Mouse (Mus musculus): ENCODE data around the gene Gins2. TPM values are rescaled to one million over a fixed set of nuclear protein-coding genes. Genes with fewer than 3 reads are reported as not detected.

The Gins2 gene
- total and polyA plus RNA-seq, 3 experiments, result 50.0 to 129 (median 61.2) TPM

DNA sequence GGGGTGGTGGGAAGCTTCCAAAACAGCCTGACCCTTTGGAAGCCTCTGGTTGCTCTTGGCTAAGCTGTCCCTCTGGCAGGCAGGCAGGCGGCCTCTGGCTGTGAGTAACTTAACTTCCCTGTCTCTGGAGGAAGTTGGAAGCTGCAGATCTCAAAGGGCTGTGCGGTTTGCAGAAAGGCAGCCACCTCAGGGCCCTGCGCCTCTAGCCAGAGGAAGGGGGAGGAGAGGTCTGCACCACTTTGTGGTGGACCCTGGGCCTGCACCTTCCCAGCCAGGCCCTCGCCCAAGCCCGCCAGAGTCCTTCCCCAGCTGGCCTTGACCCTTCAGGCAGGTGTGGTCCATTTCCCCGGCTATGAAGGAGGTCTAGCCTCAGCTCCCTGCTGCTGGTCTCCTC lies 49.7 kb downstream of the Gins2 start:
- TF ChIP-seq NELFE (IDR thresholded peaks at IDR 0.05; ENCODE audit: low read depth, low read length) (no peak), PAX5 (IDR thresholded peaks at IDR 0.05; ENCODE audit: low read length) (no peak), POLR2A (IDR thresholded peaks at IDR 0.05; ENCODE audit: low read depth, low read length) (no peak), ELF1 (IDR thresholded peaks at IDR 0.05; ENCODE audit: low read depth, low read length) (no peak), RCOR1 (conservative IDR thresholded peaks at IDR 0.05; ENCODE audit: low read depth, low read length) (no peak), HCFC1 (IDR thresholded peaks at IDR 0.05; ENCODE audit: low read depth, low read length) (no peak), MAFK (IDR thresholded peaks at IDR 0.05; ENCODE audit: insufficient replicate concordance, low read length) (no peak), MXI1 (IDR thresholded peaks at IDR 0.05; ENCODE audit: low read depth, low read length) (no peak), UBTF (IDR thresholded peaks at IDR 0.05; ENCODE audit: low read depth, low read length) (peak; percentile 66; the same call in 1 of the 2 replicates), CHD1 (IDR thresholded peaks at IDR 0.05; ENCODE audit: low read depth, low read length) (no peak), JUND (conservative IDR thresholded peaks at IDR 0.05; ENCODE audit: low read depth, low read length) (no peak), ZKSCAN1 (IDR thresholded peaks at IDR 0.05; ENCODE audit: borderline replicate concordance, low read depth, low read length) (no peak), E2F4 (IDR thresholded peaks at IDR 0.05; ENCODE audit: insufficient replicate concordance, low read depth, low read length) (no peak), SIN3A (IDR thresholded peaks at IDR 0.05; ENCODE audit: low read length) (no peak), MAX (IDR thresholded peaks at IDR 0.05; ENCODE audit: low read length) (no peak), TCF12 (IDR thresholded peaks at IDR 0.05; ENCODE audit: low read depth, low read length) (no peak), IRF4 (IDR thresholded peaks at IDR 0.05; ENCODE audit: low read depth, low read length) (0 out of 2 replicates have a peak, but pooled peaks have one; percentile 4), ZNF384 (IDR thresholded peaks at IDR 0.05; ENCODE audit: low read depth, low read length) (no peak)
- no peak for DNase-seq (ENCODE audit: extremely low read depth)
- H3K36me3 ChIP-seq (replicated peaks in 1 of 2; ENCODE audit: control insufficient read depth in 1 of 2, insufficient read depth in 1 of 2, low read length in 1 of 2), result peaks cover 0 to 7% of the 10 kb centered on the region in 2 experiments
- H3K79me2 ChIP-seq (replicated peaks; ENCODE audit: control insufficient read depth, extremely low read depth, insufficient read depth, poor library complexity, severe bottlenecking), result peaks cover 77% of the 10 kb centered on the region
- H3K27me3 ChIP-seq (replicated peaks), result peaks cover 14% of the 10 kb centered on the region
- H3K4me1 ChIP-seq (ENCODE audit: control insufficient read depth in 1 of 2, insufficient read depth in 2 of 2), result peaks cover 37 to 80% of the 10 kb centered on the region in 2 experiments
- in situ Hi-C loops (cut with MboI; ENCODE audit: low pct_ligation_motif_present, low pct_unique_long_range_greater_than_20kb, low sequenced_read_pairs) (loop anchor here (5.0 to 10.0 kb wide), 2 partner anchors 132 to 215 kb away; no protein-coding TSS in a partner anchor), dilution Hi-C loops (cut with MboI; ENCODE audit: extremely low pct_ligation_motif_present, extremely low pct_unique_long_range_greater_than_20kb, low sequenced_read_pairs) (no loop called here)
- H3K27ac ChIP-seq (ENCODE audit: insufficient read depth, low read depth), result peak overlapping the region; percentile 65; the same call in 1 of the 2 replicates
- H3K4me2 ChIP-seq (ENCODE audit: insufficient read depth, low read depth, poor library complexity, severe bottlenecking), result peak overlapping the region; percentile 83
- H3K4me3 ChIP-seq (replicated peaks in 1 of 3; ENCODE audit: low read depth in 2 of 3, low read length in 2 of 3, poor library complexity in 1 of 3), result peak overlapping the region in 2 of 3 experiments; percentile 33 to 64
- no peaks in the 10 kb centered on the region for H3K9me3 ChIP-seq (replicated peaks; ENCODE audit: low read length)
- no peak overlapping the region for H3K9ac ChIP-seq (ENCODE audit: insufficient read depth, low read depth)

DNA sequence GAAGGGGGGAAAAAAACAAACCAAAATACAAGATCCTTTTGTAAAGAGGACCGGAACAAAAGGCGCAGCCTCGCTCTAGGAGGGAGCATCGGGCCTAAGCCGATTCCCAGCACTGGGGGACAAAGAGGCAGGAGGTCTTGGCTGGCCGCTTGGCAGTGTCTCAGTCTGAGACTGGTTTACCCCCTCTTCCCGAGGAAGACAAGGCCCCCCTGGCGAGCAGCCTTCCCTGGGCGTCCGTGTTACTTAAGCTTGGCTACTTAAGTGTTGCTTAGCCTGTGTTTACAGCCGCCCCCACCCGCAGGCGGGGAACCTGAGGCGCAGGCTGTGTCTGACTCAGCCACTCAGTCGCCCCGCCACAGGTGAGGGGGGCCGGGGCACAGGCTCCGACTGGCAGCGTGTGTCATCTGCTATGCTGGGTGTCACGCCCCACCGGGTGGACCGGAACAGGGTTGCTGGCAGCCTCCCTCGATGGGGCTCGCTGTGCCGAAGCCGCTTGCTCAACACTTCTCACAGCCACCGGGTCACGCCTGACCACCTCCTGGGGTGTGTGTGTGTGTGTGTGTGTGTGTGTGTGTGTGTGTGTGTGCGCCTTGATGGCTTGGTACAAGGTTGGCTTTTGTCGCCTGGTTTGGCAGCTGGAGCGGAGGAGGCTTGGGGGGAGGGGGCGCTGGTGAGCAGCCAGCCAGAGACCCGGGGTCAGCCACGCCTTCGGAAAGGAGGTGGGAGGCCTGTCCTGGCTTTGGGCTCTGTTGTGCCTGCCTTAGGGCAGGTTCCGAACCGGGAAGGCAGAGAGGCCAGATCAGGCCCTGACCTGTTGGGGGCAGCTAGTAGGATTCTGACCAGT lies 50.5 kb downstream of the Gins2 start:
- peaks cover 41 to 80% of the 10 kb centered on the region in 2 experiments for H3K4me1 ChIP-seq (ENCODE audit: control insufficient read depth in 1 of 2, insufficient read depth in 2 of 2)
- H3K27ac ChIP-seq (ENCODE audit: insufficient read depth, low read depth), result peak overlapping the region; percentile 75
- H3K79me2 ChIP-seq (replicated peaks; ENCODE audit: control insufficient read depth, extremely low read depth, insufficient read depth, poor library complexity, severe bottlenecking), result peaks cover 72% of the 10 kb centered on the region
- H3K36me3 ChIP-seq (replicated peaks in 1 of 2; ENCODE audit: control insufficient read depth in 1 of 2, insufficient read depth in 1 of 2, low read length in 1 of 2), result peaks cover 0 to 7% of the 10 kb centered on the region in 2 experiments
- peak overlapping the region; percentile 83 for H3K4me2 ChIP-seq (ENCODE audit: insufficient read depth, low read depth, poor library complexity, severe bottlenecking)
- peak overlapping the region; percentile 54; the same call in 1 of the 2 replicates for H3K9ac ChIP-seq (ENCODE audit: insufficient read depth, low read depth)
- peak; percentile 73 for DNase-seq (ENCODE audit: extremely low read depth)
- peak overlapping the region; percentile 57 to 64 (median 64) for H3K4me3 ChIP-seq (replicated peaks in 1 of 3; ENCODE audit: low read depth in 2 of 3, low read length in 2 of 3, poor library complexity in 1 of 3)
- dilution Hi-C loops (cut with MboI; ENCODE audit: extremely low pct_ligation_motif_present, extremely low pct_unique_long_range_greater_than_20kb, low sequenced_read_pairs) (no loop called here), in situ Hi-C loops (cut with MboI; ENCODE audit: low pct_ligation_motif_present, low pct_unique_long_range_greater_than_20kb, low sequenced_read_pairs) (loop anchor here (5.0 to 10.0 kb wide), 2 partner anchors 131 to 214 kb away; no protein-coding TSS in a partner anchor)
- H3K9me3 ChIP-seq (replicated peaks; ENCODE audit: low read length), result no peaks in the 10 kb centered on the region
- H3K27me3 ChIP-seq (replicated peaks), result peaks cover 14% of the 10 kb centered on the region
- TF ChIP-seq UBTF (IDR thresholded peaks at IDR 0.05; ENCODE audit: low read depth, low read length), result no peak
- TF ChIP-seq USF1 (IDR thresholded peaks at IDR 0.05; ENCODE audit: low read depth, low read length), result no peak
- TF ChIP-seq GABPA (IDR thresholded peaks at IDR 0.05; ENCODE audit: insufficient replicate concordance, low read depth, low read length), result no peak
- peak; percentile 76; the same call in 1 of the 2 replicates for TF ChIP-seq MAX (IDR thresholded peaks at IDR 0.05; ENCODE audit: low read length)
- TF ChIP-seq MXI1 (IDR thresholded peaks at IDR 0.05; ENCODE audit: low read depth, low read length), result peak; percentile 85
- no peak; the same call in 1 of the 2 replicates for TF ChIP-seq MAZ (IDR thresholded peaks at IDR 0.05; ENCODE audit: low read depth, low read length)
- no peak for TF ChIP-seq MAFK (IDR thresholded peaks at IDR 0.05; ENCODE audit: insufficient replicate concordance, low read length)
- no peak; the same call in 1 of the 2 replicates for TF ChIP-seq POLR2A (IDR thresholded peaks at IDR 0.05; ENCODE audit: low read depth, low read length)
- TF ChIP-seq HCFC1 (IDR thresholded peaks at IDR 0.05; ENCODE audit: low read depth, low read length), result no peak; the same call in 1 of the 2 replicates
- no peak for TF ChIP-seq RCOR1 (conservative IDR thresholded peaks at IDR 0.05; ENCODE audit: low read depth, low read length)
- peak in 1 of 2 experiments; percentile 51; a peak in 2 of 4 replicates for TF ChIP-seq CTCF (conservative IDR thresholded peaks at IDR 0.05 in 1 of 2, IDR thresholded peaks at IDR 0.05 in 1 of 2; ENCODE audit: low read depth in 2 of 2, low read length in 2 of 2)
- peak; percentile 46 for TF ChIP-seq IRF4 (IDR thresholded peaks at IDR 0.05; ENCODE audit: low read depth, low read length)
- TF ChIP-seq TBP (conservative IDR thresholded peaks at IDR 0.05; ENCODE audit: low read depth, low read length), result no peak
- peak; percentile 78 for TF ChIP-seq TCF12 (IDR thresholded peaks at IDR 0.05; ENCODE audit: low read depth, low read length)
- TF ChIP-seq ETS1 (conservative IDR thresholded peaks at IDR 0.05; ENCODE audit: low read depth, low read length), result peak; percentile 76
- no peak for TF ChIP-seq POLR2AphosphoS2 (IDR thresholded peaks at IDR 0.05; ENCODE audit: low read depth, low read length)
- no peak for TF ChIP-seq EP300 (IDR thresholded peaks at IDR 0.05; ENCODE audit: low read length)
- no peak for TF ChIP-seq MYC (IDR thresholded peaks at IDR 0.05; ENCODE audit: low read depth, low read length)
- peak; percentile 89 for TF ChIP-seq BHLHE40 (IDR thresholded peaks at IDR 0.05; ENCODE audit: low read depth, low read length)
- no peak for TF ChIP-seq E2F4 (IDR thresholded peaks at IDR 0.05; ENCODE audit: insufficient replicate concordance, low read depth, low read length)

Measured in CH12.LX (cell line).